Comparison of ENCODE assay signal across 8 mouse cellular contexts in the genomic region with DNA sequence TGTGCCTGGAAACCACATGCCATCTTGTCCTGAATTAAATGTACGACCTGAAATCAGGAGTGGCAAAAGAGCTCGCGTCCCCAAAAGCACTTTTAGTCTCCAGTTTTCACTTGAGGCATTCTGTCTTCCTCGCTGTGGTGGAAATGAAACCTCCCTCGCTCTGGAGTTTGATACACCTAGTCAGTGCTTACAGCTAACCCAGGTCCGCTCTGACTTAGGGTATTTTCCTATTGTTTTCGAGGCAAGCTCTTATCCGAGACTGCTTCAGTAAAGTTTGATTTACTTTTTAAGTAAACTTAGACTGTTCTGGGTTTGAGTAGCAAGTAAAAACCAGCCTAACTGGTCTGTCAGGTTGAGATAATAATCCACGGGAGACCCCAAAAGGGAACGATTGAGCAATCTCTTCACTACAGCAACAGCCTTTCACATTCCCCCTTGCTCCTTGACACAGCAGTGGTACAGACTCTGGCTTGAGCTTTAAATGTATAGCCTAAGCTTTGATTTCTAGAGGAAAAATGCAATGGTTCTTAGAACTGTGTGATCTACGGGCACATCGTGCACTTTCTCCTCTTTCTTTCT. TPM values are rescaled to one million over a fixed set of nuclear protein-coding genes. Genes with fewer than 3 reads are reported as not detected.
A peak's percentile ranks its signal among the peaks of the same experiment; 100 is the strongest.
DNase-seq lines count a peak whose midpoint lies in the region; ATAC-seq and TF ChIP-seq lines count a peak whose summit lies in the region.

No protein-coding gene starts in this region.

- peak; percentile 35; the same call in 1 of the 2 replicates for ATAC-seq in embryonic facial prominence, embryonic 14.5 days (ENCODE audit: low read depth)
- no peak for ATAC-seq in kidney, postnatal 0 days (replicated peaks; ENCODE audit: low FRiP score, low read depth)
- ATAC-seq in megakaryocyte-erythroid progenitor cell, adult 5-6 weeks (replicated peaks; ENCODE audit: low FRiP score, low TSS enrichment, poor library complexity, severe bottlenecking), result peak; percentile 53

- no peaks in the 10 kb centered on the region for H3K27me3 ChIP-seq in C2C12 (ENCODE audit: control insufficient read depth, insufficient read depth, insufficient read length)
- H3K27me3 ChIP-seq in embryonic facial prominence, embryonic 14.5 days (replicated peaks; ENCODE audit: control insufficient read depth, insufficient read depth, low read length), result no peaks in the 10 kb centered on the region
- H3K27me3 ChIP-seq in kidney, postnatal 0 days (ENCODE audit: insufficient read depth, low read length), result no peaks in the 10 kb centered on the region

- peaks cover 25% of the 10 kb centered on the region for H3K79me3 ChIP-seq in C2C12 (ENCODE audit: low read depth)

- H3K79me2 ChIP-seq in C2C12 (ENCODE audit: control insufficient read depth, insufficient read depth), result peaks cover 53% of the 10 kb centered on the region

- H3ac ChIP-seq in C2C12 (ENCODE audit: control insufficient read depth, insufficient read length, low read depth), result peak overlapping the region; percentile 98

- no peaks in the 10 kb centered on the region for H3K9me3 ChIP-seq in embryonic facial prominence, embryonic 14.5 days (ENCODE audit: control insufficient read depth, low read length)
- H3K9me3 ChIP-seq in kidney, postnatal 0 days (replicated peaks; ENCODE audit: low read length), result no peaks in the 10 kb centered on the region

- peak overlapping the region; percentile 97 for H3K9ac ChIP-seq in embryonic facial prominence, embryonic 14.5 days (ENCODE audit: low read depth, low read length)
- H3K9ac ChIP-seq in kidney, postnatal 0 days (ENCODE audit: low read depth, low read length), result peak overlapping the region; percentile 92

- DNase-seq in embryo, embryonic 10.5 days (ENCODE audit: low spot score), result peak; percentile 52
- DNase-seq in embryo, embryonic 9.5 days (ENCODE audit: extremely low spot score), result no peak
- peak; percentile 75 for DNase-seq in embryonic facial prominence, embryonic 14.5 days (ENCODE audit: low spot score)
- DNase-seq in kidney, postnatal 0 days (ENCODE audit: low spot score), result peak; percentile 39
- DNase-seq in urinary bladder, postnatal 36 days (ENCODE audit: low spot score in 2 of 2), result peak; percentile 21 to 44
- no peak for DNase-seq in spleen, adult 18-20 months

- peak overlapping the region; percentile 71 for H3K4me2 ChIP-seq in embryonic facial prominence, embryonic 14.5 days (ENCODE audit: low read depth, low read length)
- peak overlapping the region; percentile 62 for H3K4me2 ChIP-seq in kidney, postnatal 0 days (ENCODE audit: low read length)

- H3K36me3 ChIP-seq in C2C12 (ENCODE audit: control insufficient read depth, insufficient read depth), result no peaks in the 10 kb centered on the region
- no peaks in the 10 kb centered on the region for H3K36me3 ChIP-seq in embryonic facial prominence, embryonic 14.5 days (ENCODE audit: control insufficient read depth, insufficient read depth, low read length)
- no peaks in the 10 kb centered on the region for H3K36me3 ChIP-seq in kidney, postnatal 0 days (ENCODE audit: insufficient read depth, low read length)

- TF ChIP-seq CTCF in C2C12 (IDR thresholded peaks at IDR 0.05; ENCODE audit: control insufficient read depth, insufficient read depth, insufficient read length), result no peak
- TF ChIP-seq CTCF in kidney, postnatal 0 days (IDR thresholded peaks at IDR 0.05; ENCODE audit: low read depth), result no peak

- 11% methylated on average over 12 of the region's 12 CpGs for WGBS in embryonic facial prominence, embryonic 14.5 days
- WGBS in kidney, postnatal 0 days, result 11% methylated on average over 12 of the region's 12 CpGs

- peak overlapping the region; percentile 98 for H3K27ac ChIP-seq in embryonic facial prominence, embryonic 14.5 days (replicated peaks; ENCODE audit: low read depth, low read length)
- peak overlapping the region; percentile 99 for H3K27ac ChIP-seq in kidney, postnatal 0 days

- H3K4me1 ChIP-seq in embryonic facial prominence, embryonic 14.5 days (ENCODE audit: control insufficient read depth, insufficient read depth, low read length), result peaks cover 6% of the 10 kb centered on the region; the same call in 1 of the 2 replicates
- H3K4me1 ChIP-seq in kidney, postnatal 0 days (replicated peaks; ENCODE audit: insufficient read depth, low read length), result 0 out of 2 replicates have a peak, but pooled peaks cover 4% of the 10 kb centered on the region

- H3K4me3 ChIP-seq in C2C12 (ENCODE audit: insufficient read depth, poor library complexity, severe bottlenecking), result peak overlapping the region; percentile 63
- peak overlapping the region; percentile 87 for H3K4me3 ChIP-seq in embryonic facial prominence, embryonic 14.5 days (ENCODE audit: low read depth, low read length)
- H3K4me3 ChIP-seq in kidney, postnatal 0 days (replicated peaks; ENCODE audit: low read depth, low read length), result peak overlapping the region; percentile 83

TF ChIP-seq in C2C12, 6 proteins besides CTCF, POLR2A, EP300 and RAD21:
- TF ChIP-seq USF1 (IDR thresholded peaks at IDR 0.05; ENCODE audit: low read depth), result no peak
- peak; percentile 69 for TF ChIP-seq CEBPB (IDR thresholded peaks at IDR 0.05; ENCODE audit: low read depth)
- no peak for TF ChIP-seq MYOD1 (IDR thresholded peaks at IDR 0.05; ENCODE audit: control insufficient read depth, insufficient read length, low read depth)

RNA-seq across cellular contexts. Expression of a gene that starts 0.9 kb away (rescaled TPM):
- polyA plus RNA-seq in C2C12 (2012; fragmentation: generic; extraction: Trizol), result 22.9 TPM
- polyA plus RNA-seq in embryonic facial prominence, embryonic 14.5 days (2014; fragmentation: Nextera tagmentation; extraction: Ambion mirVana), result 28.4 and 31.1 TPM in 2 replicates
- 30.3 and 32.2 TPM in 2 replicates for polyA plus RNA-seq in kidney, postnatal 0 days (2015; fragmentation: Nextera tagmentation; extraction: Ambion mirVana)
- total RNA-seq in megakaryocyte-erythroid progenitor cell, adult 5-6 weeks (2014; fragmentation: Nextera tagmentation), result 30.9 and 31.8 TPM in 2 replicates
- 30.4 and 38.4 TPM in 2 replicates for total RNA-seq in megakaryocyte-erythroid progenitor cell, adult 5-6 weeks (2017)

RNA-seq across cellular contexts. Expression of a gene that starts 7.9 kb away (rescaled TPM):
- polyA plus RNA-seq in C2C12 (2012; fragmentation: generic; extraction: Trizol), result 21.3 TPM
- polyA plus RNA-seq in embryonic facial prominence, embryonic 14.5 days (2014; fragmentation: Nextera tagmentation; extraction: Ambion mirVana), result 35.6 and 43.4 TPM in 2 replicates
- 22.4 and 23.3 TPM in 2 replicates for polyA plus RNA-seq in kidney, postnatal 0 days (2015; fragmentation: Nextera tagmentation; extraction: Ambion mirVana)
- 31.5 and 49.4 TPM in 2 replicates for total RNA-seq in megakaryocyte-erythroid progenitor cell, adult 5-6 weeks (2014; fragmentation: Nextera tagmentation)
- 48.3 and 50.1 TPM in 2 replicates for total RNA-seq in megakaryocyte-erythroid progenitor cell, adult 5-6 weeks (2017)

RNA-seq across cellular contexts. Expression of a gene that starts 27.3 kb away (rescaled TPM):
- polyA plus RNA-seq in C2C12 (2012; fragmentation: generic; extraction: Trizol), result 1.4 TPM
- polyA plus RNA-seq in embryonic facial prominence, embryonic 14.5 days (2014; fragmentation: Nextera tagmentation; extraction: Ambion mirVana), result 4.1 and 5.8 TPM in 2 replicates
- 4.8 and 5.4 TPM in 2 replicates for polyA plus RNA-seq in kidney, postnatal 0 days (2015; fragmentation: Nextera tagmentation; extraction: Ambion mirVana)
- total RNA-seq in megakaryocyte-erythroid progenitor cell, adult 5-6 weeks (2014; fragmentation: Nextera tagmentation), result 0.25 and 1.9 TPM in 2 replicates
- 2.0 and 5.9 TPM in 2 replicates for total RNA-seq in megakaryocyte-erythroid progenitor cell, adult 5-6 weeks (2017)

RNA-seq across cellular contexts. Expression of a gene that starts 33.6 kb away (rescaled TPM):
- polyA plus RNA-seq in C2C12 (2012; fragmentation: generic; extraction: Trizol), result 0.04 TPM
- polyA plus RNA-seq in embryonic facial prominence, embryonic 14.5 days (2014; fragmentation: Nextera tagmentation; extraction: Ambion mirVana), result 11.2 and 13.1 TPM in 2 replicates
- 10.1 and 11.2 TPM in 2 replicates for polyA plus RNA-seq in kidney, postnatal 0 days (2015; fragmentation: Nextera tagmentation; extraction: Ambion mirVana)
- total RNA-seq in megakaryocyte-erythroid progenitor cell, adult 5-6 weeks (2014; fragmentation: Nextera tagmentation), result 0.52 TPM in 1 of 2 replicates, not detected in the other
- 0.80 and 1.2 TPM in 2 replicates for total RNA-seq in megakaryocyte-erythroid progenitor cell, adult 5-6 weeks (2017)

Comparison
In these comparisons a context has a peak if more than half of its experiments do, and no peak if none do; other contexts are left out.
1. DNase-seq: peak in embryo, embryonic 10.5 days (single experiment), embryonic facial prominence, embryonic 14.5 days (single experiment), kidney, postnatal 0 days (single experiment) and urinary bladder, postnatal 36 days (2 of 2); none in embryo, embryonic 9.5 days (single experiment) and spleen, adult 18-20 months (0 of 2).
2. Peak in every context shown above with its lines, with median percentiles within 50 percentile points of each other: H3K4me3 ChIP-seq.